Mouse (Mus musculus): ENCODE results near the gene Catsper4. TPM values are rescaled to one million over a fixed set of nuclear protein-coding genes. Genes with fewer than 3 reads are reported as not detected.

The Catsper4 gene
- total and polyA plus RNA-seq, 2 experiments from 2014 or later: 0.16 TPM; not detected in 1

- no peak for ATAC-seq (ENCODE audit: low FRiP score)
Observed at GRCm38 (mm10) chr4:134181825-134182224, 45.4 kb downstream of the Catsper4 start.

GRCm38 (mm10) chr4:134181112-134181511 is 46.1 kb downstream of the Catsper4 start:
- ATAC-seq (ENCODE audit: low FRiP score): no peak
- no peak overlapping the region for H3K4me2 ChIP-seq (ENCODE audit: low read depth, low read length, poor library complexity, severe bottlenecking)
- H3K4me1 ChIP-seq (ENCODE audit: insufficient read depth, low read length): peaks cover 4% of the 10 kb centered on the region; the same call in 1 of the 2 replicates
- DNase-seq (ENCODE audit: low spot score): no peak
- no peak overlapping the region for H3K9ac ChIP-seq (replicated peaks; ENCODE audit: low read length, poor library complexity, severe bottlenecking)
- H3K27ac ChIP-seq (ENCODE audit: low read depth, low read length): no peak overlapping the region
- WGBS: 100% methylated on average over 1 of the region's 1 CpGs
- H3K36me3 ChIP-seq (ENCODE audit: insufficient read depth, low read length): no peaks in the 10 kb centered on the region
- H3K9me3 ChIP-seq (ENCODE audit: low read length): no peaks in the 10 kb centered on the region
- H3K27me3 ChIP-seq (ENCODE audit: insufficient read depth, low read length): no peaks in the 10 kb centered on the region
- no peak overlapping the region for H3K4me3 ChIP-seq (ENCODE audit: low read depth, low read length)
- TF ChIP-seq CTCF (IDR thresholded peaks at IDR 0.05): no peak

More at GRCm38 (mm10) chr4:134181825-134182224, 45.4 kb downstream of the Catsper4 start:
- Histone ChIP-seq H3K36me3 (ENCODE audit: insufficient read depth, low read length) (no peaks in the 10 kb centered on the region), H3K27ac (ENCODE audit: low read depth, low read length) (no peak overlapping the region), H3K9me3 (ENCODE audit: low read length) (no peaks in the 10 kb centered on the region), H3K9ac (replicated peaks; ENCODE audit: low read length, poor library complexity, severe bottlenecking) (no peak overlapping the region), H3K4me1 (ENCODE audit: insufficient read depth, low read length) (peaks cover 4% of the 10 kb centered on the region; the same call in 1 of the 2 replicates), H3K27me3 (ENCODE audit: insufficient read depth, low read length) (no peaks in the 10 kb centered on the region), H3K4me2 (ENCODE audit: low read depth, low read length, poor library complexity, severe bottlenecking) (no peak overlapping the region), H3K4me3 (ENCODE audit: low read depth, low read length) (no peak overlapping the region)
- no peak for TF ChIP-seq CTCF (IDR thresholded peaks at IDR 0.05)
- no peak for DNase-seq (ENCODE audit: low spot score)

GRCm38 (mm10) chr4:134172391-134172790 is 54.8 kb downstream of the Catsper4 start:
- no peak for DNase-seq (ENCODE audit: low spot score)

GRCm38 (mm10) chr4:134166906-134167305 is 60.3 kb downstream of the Catsper4 start:
- 94% methylated on average over 3 of the region's 3 CpGs for WGBS
- DNase-seq (ENCODE audit: low spot score) (no peak), ATAC-seq (ENCODE audit: low FRiP score) (no peak)
- H3K4me3 ChIP-seq (ENCODE audit: low read depth, low read length): no peak overlapping the region
- no peak overlapping the region for H3K4me2 ChIP-seq (ENCODE audit: low read depth, low read length, poor library complexity, severe bottlenecking)
- no peaks in the 10 kb centered on the region for H3K9me3 ChIP-seq (ENCODE audit: low read length)
- no peak overlapping the region for H3K27ac ChIP-seq (ENCODE audit: low read depth, low read length)
- H3K36me3 ChIP-seq (ENCODE audit: insufficient read depth, low read length): peaks cover 2% of the 10 kb centered on the region; the same call in 1 of the 2 replicates
- H3K9ac ChIP-seq (replicated peaks; ENCODE audit: low read length, poor library complexity, severe bottlenecking): no peak overlapping the region
- no peaks in the 10 kb centered on the region for H3K4me1 ChIP-seq (ENCODE audit: insufficient read depth, low read length)
- TF ChIP-seq CTCF (IDR thresholded peaks at IDR 0.05): no peak
- H3K27me3 ChIP-seq (ENCODE audit: insufficient read depth, low read length): no peaks in the 10 kb centered on the region

More at GRCm38 (mm10) chr4:134172391-134172790, 54.8 kb downstream of the Catsper4 start:
- WGBS: 73% methylated on average over 3 of the region's 3 CpGs
- no peak for ATAC-seq (ENCODE audit: low FRiP score)
- no peaks in the 10 kb centered on the region for H3K4me1 ChIP-seq (ENCODE audit: insufficient read depth, low read length)
- no peak overlapping the region for H3K27ac ChIP-seq (ENCODE audit: low read depth, low read length)
- no peaks in the 10 kb centered on the region for H3K36me3 ChIP-seq (ENCODE audit: insufficient read depth, low read length)
- no peaks in the 10 kb centered on the region for H3K9me3 ChIP-seq (ENCODE audit: low read length)
- H3K27me3 ChIP-seq (ENCODE audit: insufficient read depth, low read length): no peaks in the 10 kb centered on the region
- TF ChIP-seq CTCF (IDR thresholded peaks at IDR 0.05): no peak
- no peak overlapping the region for H3K9ac ChIP-seq (replicated peaks; ENCODE audit: low read length, poor library complexity, severe bottlenecking)
- no peak overlapping the region for H3K4me3 ChIP-seq (ENCODE audit: low read depth, low read length)
- H3K4me2 ChIP-seq (ENCODE audit: low read depth, low read length, poor library complexity, severe bottlenecking): no peak overlapping the region

GRCm38 (mm10) chr4:134165548-134166465 is 61.4 kb downstream of the Catsper4 start:
- TF ChIP-seq CTCF (IDR thresholded peaks at IDR 0.05): no peak
- H3K4me1 ChIP-seq (ENCODE audit: insufficient read depth, low read length): no peaks in the 10 kb centered on the region
- H3K9me3 ChIP-seq (ENCODE audit: low read length): no peaks in the 10 kb centered on the region
- peaks cover 2% of the 10 kb centered on the region; the same call in 1 of the 2 replicates for H3K36me3 ChIP-seq (ENCODE audit: insufficient read depth, low read length)
- no peak for DNase-seq (ENCODE audit: low spot score)
- H3K27me3 ChIP-seq (ENCODE audit: insufficient read depth, low read length): no peaks in the 10 kb centered on the region
- no peak overlapping the region for H3K4me2 ChIP-seq (ENCODE audit: low read depth, low read length, poor library complexity, severe bottlenecking)
- WGBS: 92% methylated on average over 3 of the region's 3 CpGs
- no peak overlapping the region for H3K9ac ChIP-seq (replicated peaks; ENCODE audit: low read length, poor library complexity, severe bottlenecking)
- no peak overlapping the region for H3K27ac ChIP-seq (ENCODE audit: low read depth, low read length)
- ATAC-seq (ENCODE audit: low FRiP score): no peak
- H3K4me3 ChIP-seq (ENCODE audit: low read depth, low read length): no peak overlapping the region

GRCm38 (mm10) chr4:134165024-134165423 is 62.2 kb downstream of the Catsper4 start:
- no peak for DNase-seq (ENCODE audit: low spot score)
- Histone ChIP-seq H3K27ac (ENCODE audit: low read depth, low read length) (no peak overlapping the region), H3K4me3 (ENCODE audit: low read depth, low read length) (no peak overlapping the region), H3K4me1 (ENCODE audit: insufficient read depth, low read length) (no peaks in the 10 kb centered on the region), H3K9me3 (ENCODE audit: low read length) (no peaks in the 10 kb centered on the region), H3K4me2 (ENCODE audit: low read depth, low read length, poor library complexity, severe bottlenecking) (no peak overlapping the region), H3K9ac (replicated peaks; ENCODE audit: low read length, poor library complexity, severe bottlenecking) (no peak overlapping the region), H3K36me3 (ENCODE audit: insufficient read depth, low read length) (peaks cover 2% of the 10 kb centered on the region; the same call in 1 of the 2 replicates), H3K27me3 (ENCODE audit: insufficient read depth, low read length) (no peaks in the 10 kb centered on the region)
- WGBS: 87% methylated on average over 6 of the region's 6 CpGs
- no peak for TF ChIP-seq CTCF (IDR thresholded peaks at IDR 0.05)
- no peak for ATAC-seq (ENCODE audit: low FRiP score)
